Mouse (Mus musculus): ENCODE results near the gene Prkcz. TPM values are rescaled to one million over a fixed set of nuclear protein-coding genes. Genes with fewer than 3 reads are reported as not detected.
"Not testable (repeated sequence)": the region's sequence is repeated elsewhere in the genome, so short reads cannot be mapped to it uniquely, and the experiment has no call there.

Prkcz gene
- total RNA-seq, 1 experiment from 2014 or later, result not detected

DNA sequence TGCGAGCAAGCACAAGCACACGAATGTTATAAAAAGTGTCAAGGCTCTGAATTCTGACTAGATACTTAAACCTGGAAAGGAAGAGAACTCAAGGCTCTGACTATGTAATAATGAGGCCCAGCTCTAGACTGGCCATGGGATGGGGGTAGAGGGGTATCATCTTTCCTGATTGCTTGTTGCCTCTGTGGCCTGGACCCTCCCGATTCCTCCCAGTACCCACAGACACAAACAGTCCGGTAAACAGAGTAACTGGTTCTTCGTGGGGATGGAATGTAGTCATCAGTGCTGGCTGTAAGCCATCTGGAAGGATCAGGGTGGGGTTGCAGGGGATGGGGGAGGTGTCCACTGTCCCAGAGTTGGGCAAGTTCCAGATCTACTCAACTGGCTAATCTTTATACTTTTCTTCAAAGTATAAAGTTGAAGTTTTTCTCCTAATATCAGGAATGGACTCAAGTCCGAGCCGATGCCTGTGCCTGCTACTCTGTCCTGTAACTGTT lies 94.1 kb downstream of the Prkcz start:
- ATAC-seq (replicated peaks; ENCODE audit: insufficient number of reproducible peaks, low FRiP score, low TSS enrichment, poor library complexity, severe bottlenecking), result no peak

DNA sequence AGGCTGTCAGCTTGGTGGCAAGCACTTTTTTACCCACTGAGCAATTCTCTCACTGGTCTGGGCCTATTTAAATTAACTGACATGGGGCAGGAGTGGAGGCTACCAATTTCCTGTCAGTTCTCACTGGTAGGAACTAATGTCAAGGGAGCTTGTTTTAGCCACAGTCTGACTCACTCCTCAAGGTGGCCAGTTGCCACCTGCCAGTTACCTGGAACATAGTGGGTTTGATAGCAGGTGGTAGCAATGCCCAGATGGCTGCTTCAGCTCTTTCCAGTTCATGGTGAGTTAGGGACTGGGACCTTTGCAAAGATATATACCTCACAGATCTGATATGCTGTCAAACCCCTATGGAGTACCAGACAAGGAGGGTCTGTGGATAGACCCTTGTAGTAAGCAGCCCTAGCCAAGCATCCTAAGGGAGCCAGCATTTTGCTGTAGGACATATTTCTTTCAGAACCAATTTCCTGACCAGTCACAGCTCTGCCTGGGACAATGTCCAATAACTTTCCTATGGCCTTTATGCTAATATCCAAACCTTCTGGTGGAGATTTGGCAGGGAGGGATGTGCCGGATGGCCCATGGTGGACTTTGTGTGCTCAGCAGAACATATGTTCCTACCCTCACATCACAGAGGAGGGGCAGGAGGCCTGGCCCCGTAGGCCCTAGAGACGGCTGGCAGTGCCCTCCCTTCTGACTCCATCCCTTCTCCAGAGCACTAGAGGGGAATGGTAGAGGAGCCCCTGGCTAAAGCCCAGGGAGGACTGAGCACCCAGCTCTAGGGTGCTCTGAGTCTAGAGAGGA lies 96.4 kb downstream of the Prkcz start:
- no peak for ATAC-seq (replicated peaks; ENCODE audit: insufficient number of reproducible peaks, low FRiP score, low TSS enrichment, poor library complexity, severe bottlenecking)

DNA sequence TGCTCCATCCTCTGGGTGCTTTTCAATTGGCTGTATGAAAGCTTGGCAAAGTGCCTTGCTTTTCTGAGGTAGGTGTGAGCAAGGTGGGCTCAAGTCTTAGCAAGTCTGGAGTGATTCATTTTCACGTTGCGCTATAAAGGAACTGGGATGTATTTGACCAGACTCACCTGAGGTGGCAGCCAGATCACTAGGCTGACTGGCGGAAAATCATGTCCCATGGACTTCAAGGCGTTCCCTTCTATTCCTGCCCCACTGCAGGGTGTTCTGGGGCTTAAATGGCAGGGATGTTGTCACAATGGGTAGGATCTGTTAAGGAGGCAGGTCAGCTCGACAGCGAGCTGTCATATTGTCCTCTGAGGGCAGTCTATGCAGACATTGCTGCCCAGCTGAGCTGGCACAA lies 108.9 kb downstream of the Prkcz start:
- ATAC-seq (replicated peaks; ENCODE audit: insufficient number of reproducible peaks, low FRiP score, low TSS enrichment, poor library complexity, severe bottlenecking), result no peak

DNA sequence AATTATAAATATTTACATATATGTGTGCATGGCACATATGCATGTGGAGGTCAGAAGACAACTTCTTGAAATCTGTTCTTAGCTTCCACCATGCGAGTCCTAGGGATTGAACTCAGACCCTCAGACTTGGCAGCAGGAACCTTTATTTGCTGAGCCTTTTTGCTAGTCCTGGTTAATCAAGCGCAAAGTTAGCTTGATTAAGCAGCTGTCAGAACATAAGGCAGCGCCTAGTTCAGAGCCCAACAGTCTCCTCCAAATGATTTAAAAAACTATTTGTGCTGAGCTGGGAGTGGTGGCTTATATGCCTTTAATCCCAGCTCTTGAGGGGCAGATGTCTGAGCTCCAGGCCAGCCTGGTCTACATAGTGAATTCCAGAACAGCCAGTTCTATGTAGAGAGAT lies 110.0 kb downstream of the Prkcz start:
- no peak for ATAC-seq (replicated peaks; ENCODE audit: insufficient number of reproducible peaks, low FRiP score, low TSS enrichment, poor library complexity, severe bottlenecking)

DNA sequence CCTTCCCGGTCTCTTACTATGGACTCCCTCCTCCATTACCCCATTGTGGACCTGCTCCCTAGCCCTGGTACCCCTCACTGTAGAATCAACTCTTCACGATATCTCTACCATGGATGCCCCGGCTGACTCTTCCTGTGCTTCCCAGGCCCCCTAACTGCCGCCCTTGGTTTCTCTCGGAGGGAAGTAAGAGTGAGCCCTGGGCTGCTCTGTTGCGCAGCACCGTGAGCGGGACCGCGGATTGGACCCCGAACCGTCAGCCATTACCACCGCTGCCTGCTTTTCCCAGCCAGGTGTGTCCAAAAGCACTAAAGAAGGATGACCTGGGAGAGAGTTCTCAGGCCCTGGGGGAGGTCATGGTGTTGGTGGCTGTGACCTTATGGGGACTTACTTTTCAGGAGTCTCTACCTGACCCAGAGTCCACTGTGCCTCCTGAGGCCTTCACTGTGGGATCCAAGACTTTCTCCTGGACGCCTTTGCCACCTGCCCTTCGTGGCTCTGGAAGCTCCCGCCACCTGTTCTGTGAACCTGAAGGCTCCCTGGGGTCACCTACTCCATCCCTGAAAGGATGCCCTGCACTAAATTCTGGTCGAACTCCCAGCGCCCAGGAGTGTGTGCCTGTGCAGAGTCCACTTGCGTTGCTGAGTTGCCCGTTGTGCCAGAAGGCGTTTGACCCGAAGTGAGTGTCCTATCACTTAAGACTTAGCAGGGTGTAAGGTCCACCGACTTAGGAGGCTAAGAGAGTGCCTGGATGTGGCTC lies 110.6 kb downstream of the Prkcz start:
- no peak for ATAC-seq (replicated peaks; ENCODE audit: insufficient number of reproducible peaks, low FRiP score, low TSS enrichment, poor library complexity, severe bottlenecking)

DNA sequence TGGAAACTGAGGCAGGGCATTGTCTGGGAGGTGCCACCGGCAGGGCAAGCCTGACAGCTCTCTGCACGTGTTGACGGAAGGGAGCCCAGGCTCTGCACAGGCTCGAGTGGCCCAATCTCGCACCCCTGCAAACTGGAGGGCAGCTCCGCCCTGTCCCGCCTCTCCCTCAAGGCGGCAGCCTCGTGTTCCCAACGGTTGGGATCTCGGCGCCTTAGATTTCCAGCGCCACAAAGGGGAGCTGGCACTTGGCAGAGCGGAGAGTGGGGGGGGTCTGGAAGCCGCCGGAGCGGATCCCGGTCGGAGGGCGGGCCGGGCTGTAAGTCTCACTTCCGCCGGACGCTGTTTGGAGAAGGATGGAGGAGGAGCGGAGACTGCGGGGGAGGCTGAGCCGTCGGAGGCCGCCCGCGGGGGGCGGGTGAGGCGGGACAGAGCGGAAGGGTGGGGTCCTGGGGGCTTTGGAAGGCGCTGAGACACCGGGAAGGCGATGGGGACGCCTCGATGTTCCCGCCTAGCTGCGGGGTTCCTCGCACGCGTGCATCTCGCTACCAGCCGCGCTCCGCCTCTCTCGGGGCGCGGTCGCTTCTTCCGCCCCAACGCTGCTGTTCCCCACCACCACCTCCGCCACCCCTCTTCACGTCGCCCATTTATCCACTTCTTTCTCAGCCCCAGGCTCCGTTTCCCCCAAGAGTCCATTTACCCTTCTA lies 111.4 kb downstream of the Prkcz start, which contains the start of gene Faap20:
Gene Faap20, plus strand, starts transcription at position 155 of the 704 bp plus-strand sequence.
- peak; percentile 60 for ATAC-seq (replicated peaks; ENCODE audit: insufficient number of reproducible peaks, low FRiP score, low TSS enrichment, poor library complexity, severe bottlenecking)

DNA sequence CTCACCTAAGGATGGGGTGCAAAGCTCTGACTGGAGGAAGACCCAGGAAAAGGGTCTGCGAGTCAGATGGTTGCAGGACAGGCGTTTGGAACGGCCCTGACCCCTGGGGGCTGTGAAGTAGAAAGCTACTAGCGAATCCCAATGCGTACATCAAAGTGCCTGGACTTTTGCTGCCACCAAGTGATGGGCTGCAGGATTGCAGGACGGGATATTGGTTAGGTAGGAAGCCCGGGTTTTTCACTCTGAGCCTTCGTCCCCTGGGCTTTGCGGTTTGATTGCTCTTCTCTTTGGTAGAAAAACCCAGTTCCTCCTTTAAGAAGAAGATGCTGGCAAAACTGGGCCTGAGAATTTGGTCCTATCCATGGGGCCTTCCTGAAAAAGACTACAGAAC lies 111.9 kb downstream of the Prkcz start:
- ATAC-seq (replicated peaks; ENCODE audit: insufficient number of reproducible peaks, low FRiP score, low TSS enrichment, poor library complexity, severe bottlenecking), result peak; percentile 86

DNA sequence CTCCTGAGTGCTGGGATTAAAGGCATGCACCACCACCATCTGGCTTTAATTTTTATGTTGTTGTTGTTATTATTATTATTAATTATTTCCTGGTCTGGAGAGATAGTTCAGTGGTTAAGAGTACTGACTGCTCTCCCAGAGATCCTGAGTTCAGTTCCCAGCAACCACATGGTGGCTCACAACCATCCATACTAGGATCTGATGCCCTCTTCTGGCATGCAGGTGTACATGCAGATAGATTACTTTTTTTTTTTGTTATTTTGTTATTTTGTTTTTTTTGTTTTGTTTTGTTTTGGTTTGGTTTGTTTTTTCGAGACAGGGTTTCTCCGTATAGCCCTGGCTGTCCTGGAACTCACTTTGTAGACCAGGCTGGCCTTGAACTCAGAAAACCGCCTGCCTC lies 113.1 kb downstream of the Prkcz start:
- ATAC-seq (replicated peaks; ENCODE audit: insufficient number of reproducible peaks, low FRiP score, low TSS enrichment, poor library complexity, severe bottlenecking), result not testable (repeated sequence)

DNA sequence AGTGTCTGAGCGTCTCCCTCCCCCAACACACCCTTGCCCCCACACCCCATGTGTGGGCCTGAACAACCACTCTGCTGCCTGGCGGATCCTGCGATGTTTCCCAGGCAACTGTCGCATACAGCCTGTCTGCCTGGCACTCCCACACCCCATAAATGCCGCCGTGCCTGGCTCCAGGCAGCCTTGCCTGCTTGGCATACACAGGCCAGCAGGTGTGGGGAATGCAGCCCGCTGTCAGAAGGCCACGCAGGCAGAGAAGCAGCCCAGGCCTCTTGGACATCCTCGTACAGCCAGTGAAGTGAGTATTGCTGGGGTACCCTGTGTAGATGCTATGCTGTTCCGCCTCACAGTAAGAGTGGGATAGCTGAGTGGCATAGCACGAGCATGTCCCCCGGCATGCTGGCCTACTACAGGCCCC lies 114.5 kb downstream of the Prkcz start:
- no peak for ATAC-seq (replicated peaks; ENCODE audit: insufficient number of reproducible peaks, low FRiP score, low TSS enrichment, poor library complexity, severe bottlenecking)

DNA sequence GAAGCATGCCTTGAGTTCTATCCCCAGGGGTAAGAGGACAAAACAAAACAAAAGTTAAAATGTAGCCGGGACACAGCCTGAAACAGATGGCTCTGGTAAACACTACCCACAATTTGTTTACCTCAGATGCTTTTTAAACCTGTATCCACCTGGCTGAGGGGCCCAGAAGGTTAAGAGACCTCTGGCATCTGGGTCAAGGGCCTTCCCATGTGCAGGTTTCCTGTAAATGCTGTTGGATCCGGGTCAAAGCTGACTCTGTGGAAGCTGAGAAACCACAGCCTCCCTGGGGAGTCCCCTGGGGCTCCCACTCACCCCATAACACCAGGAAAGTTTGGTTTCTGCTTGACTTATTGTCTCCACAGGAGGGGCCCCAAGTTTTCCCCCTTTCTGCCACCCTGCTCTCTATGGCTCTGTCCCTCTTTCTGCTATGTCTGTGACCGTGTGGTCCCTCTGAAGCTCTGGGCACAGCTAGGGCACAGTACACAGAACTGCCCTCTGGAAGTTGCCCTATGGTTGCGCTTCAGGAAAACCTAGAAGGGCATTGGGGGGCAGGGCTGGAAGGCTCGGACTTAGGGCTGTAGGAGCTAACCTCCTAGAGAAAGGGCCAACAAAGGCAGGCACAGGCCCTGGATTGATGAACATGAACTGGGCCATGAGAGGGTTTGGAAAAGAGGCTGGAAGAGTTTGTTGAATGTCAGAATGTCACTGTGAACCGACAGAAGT lies 115.2 kb downstream of the Prkcz start:
- no peak for ATAC-seq (replicated peaks; ENCODE audit: insufficient number of reproducible peaks, low FRiP score, low TSS enrichment, poor library complexity, severe bottlenecking)

DNA sequence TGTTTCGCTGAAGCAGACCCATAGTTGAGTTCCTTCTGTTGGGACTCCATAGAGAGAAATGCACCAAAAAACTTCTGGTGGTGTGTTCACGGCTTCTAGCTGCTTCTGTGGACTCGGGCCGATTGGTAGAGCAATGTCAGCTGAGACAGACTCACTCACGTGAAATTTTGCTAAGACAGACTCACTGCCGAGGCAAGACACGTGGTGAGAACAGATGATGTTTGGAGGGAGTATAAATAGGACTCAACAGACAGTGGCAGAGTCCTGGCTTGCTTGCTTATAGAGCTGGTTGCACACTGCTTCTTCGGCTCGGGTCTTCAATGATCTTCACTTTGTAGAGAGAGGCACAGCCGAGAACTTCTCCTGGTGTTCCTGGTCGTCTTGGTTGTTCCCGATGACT lies 117.9 kb downstream of the Prkcz start:
- no peak for ATAC-seq (replicated peaks; ENCODE audit: insufficient number of reproducible peaks, low FRiP score, low TSS enrichment, poor library complexity, severe bottlenecking)

DNA sequence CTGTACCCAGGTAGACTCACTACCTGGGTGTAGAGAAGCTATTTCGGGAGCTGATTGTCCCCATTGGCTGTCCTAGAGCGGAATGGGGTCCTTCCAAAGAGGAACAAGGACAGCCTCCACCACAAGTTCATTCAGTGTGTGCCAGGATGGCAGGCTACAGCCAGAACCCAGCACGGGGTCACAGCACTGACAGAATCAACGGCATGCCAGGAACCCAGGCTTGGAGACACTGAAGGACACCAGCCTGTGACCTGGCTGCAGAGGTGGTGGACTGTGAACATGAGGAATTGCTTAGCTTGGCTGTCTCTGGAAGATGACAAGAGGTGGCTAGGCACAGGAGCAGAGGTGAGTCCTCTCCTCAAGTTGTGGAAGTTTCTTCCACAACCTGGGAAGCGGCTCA lies 118.9 kb downstream of the Prkcz start:
- no peak for ATAC-seq (replicated peaks; ENCODE audit: insufficient number of reproducible peaks, low FRiP score, low TSS enrichment, poor library complexity, severe bottlenecking)

DNA sequence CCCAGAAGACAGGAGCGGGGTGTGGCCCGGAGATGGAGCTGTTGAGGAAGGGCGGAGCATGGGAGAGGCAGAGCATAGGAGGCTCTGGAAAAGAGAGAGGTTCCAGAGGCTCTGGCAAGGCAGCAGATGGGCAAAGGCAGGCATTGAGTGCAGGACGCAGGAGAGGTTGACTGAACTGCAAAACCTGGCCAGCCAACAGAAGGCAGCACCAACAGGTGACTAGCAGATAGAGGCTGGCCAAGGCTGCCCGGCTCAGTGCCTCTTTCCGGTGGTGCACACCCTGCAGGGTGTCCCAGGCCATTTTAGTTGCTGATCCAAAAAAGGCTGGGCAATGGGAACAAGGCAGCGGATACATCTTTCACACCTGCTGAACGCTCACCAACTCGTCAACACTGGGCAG lies 119.4 kb downstream of the Prkcz start:
- 0 out of 2 replicates have a peak, but pooled peaks have one; percentile 13 for ATAC-seq (replicated peaks; ENCODE audit: insufficient number of reproducible peaks, low FRiP score, low TSS enrichment, poor library complexity, severe bottlenecking)

DNA sequence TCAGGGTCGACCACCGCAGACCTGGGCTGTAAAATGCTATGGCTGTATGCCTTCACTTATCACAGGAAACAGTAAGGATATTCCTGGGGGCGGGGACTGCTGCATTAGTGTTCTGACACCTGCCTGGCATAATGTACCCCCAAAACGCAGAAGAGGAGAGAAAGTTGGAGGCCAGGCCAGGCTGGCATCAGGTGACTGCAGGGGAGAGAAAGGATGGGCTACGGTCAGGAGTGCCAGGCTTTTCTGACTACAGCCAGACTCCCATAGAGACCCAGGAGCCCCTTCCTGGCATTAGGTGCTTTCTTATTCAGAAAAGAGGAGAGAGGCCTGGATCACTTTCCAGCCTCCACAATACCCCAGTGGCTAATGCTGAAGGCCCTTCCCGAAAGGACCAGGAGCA lies 121.7 kb downstream of the Prkcz start:
- ATAC-seq (replicated peaks; ENCODE audit: insufficient number of reproducible peaks, low FRiP score, low TSS enrichment, poor library complexity, severe bottlenecking), result no peak

DNA sequence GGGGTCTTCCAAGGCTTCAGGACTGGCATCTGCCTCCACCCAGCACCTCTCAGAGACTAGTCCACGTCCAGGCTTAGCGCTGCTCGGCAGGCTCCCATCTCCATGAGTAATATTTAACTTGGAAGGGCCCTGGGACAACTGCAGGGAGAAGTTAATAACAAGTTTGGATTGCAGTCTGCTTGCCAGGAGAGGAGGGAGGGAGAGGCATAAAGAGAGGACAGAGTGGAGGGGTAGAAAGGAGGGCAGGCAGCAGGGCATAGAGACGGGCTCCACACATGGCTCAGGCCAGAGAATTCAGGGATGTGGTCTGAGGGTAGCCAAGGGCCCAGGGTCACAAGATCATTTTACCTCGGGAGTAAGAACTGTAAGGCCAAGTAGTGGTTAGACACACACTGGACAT lies 122.9 kb downstream of the Prkcz start:
- ATAC-seq (replicated peaks; ENCODE audit: insufficient number of reproducible peaks, low FRiP score, low TSS enrichment, poor library complexity, severe bottlenecking), result no peak

DNA sequence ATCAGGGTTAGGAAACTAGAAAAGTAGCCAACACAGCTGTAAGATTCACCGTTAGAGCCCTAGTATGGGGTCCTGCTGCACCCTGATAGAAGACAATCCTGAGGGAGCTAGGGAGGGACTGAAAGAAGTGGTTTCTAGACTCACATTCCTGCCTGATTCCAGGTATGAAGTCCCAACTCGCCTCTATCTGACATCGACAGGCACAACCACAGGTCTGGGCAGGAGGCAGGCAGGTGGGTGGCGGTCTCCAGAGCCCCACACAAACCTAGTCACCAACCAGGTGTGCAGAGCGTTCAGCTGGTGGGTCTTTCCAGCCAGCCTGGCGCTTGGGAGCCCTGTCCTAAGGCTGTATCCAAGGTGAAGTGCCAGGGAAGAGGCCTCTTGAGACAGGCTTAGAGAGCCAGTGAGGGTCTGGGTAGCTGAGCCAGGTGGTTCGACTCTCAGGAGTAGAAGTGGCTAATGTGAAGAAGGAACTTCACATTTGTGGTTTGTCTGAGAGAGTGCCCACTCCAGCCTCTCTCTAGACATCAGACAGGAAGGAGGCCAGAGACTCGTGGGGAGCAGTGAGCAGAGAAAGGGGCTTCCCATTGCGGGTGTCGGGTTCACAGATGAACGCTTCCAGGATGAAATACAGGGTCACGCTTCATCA lies 124.3 kb downstream of the Prkcz start:
- no peak for ATAC-seq (replicated peaks; ENCODE audit: insufficient number of reproducible peaks, low FRiP score, low TSS enrichment, poor library complexity, severe bottlenecking)

DNA sequence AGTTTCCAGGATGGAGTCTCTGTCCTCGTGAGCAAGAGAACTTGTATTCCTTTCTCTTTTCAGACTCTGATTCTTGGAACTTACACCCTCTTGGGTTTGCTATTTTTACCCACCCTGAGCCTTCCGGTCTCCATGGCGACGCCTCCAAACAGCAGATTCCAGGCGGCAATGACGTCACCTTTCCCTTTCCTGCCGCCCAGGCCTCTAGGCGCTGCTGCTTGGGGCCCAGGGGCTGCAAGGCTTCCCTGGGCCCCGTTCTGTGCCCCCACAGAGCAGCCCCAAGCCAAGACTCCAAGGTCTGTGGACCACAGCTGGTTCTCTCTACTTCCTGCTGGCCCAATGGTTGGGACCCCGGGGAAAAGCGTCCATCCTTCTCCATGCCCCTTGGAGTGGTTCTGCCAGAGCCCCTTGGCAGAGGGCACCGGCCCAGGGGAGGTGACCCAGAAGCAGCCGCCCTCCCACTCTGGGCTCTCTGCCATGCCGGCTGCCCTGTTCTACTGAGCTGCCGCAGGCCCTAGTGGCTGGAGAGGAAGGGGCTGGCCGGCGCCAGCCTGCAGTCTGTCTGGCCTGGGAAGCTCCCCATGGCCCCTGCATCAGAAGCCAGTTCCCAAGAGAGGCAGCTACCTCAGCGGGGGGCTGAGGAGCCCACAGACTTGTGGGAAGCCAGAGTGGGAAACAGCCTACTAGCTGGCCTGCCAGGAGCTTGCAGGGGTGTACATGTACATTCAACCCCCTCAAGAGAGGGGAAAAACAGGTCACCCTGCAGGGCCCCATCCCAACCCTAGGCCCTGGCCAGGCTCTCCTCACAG lies 125.6 kb downstream of the Prkcz start:
- no peak for ATAC-seq (replicated peaks; ENCODE audit: insufficient number of reproducible peaks, low FRiP score, low TSS enrichment, poor library complexity, severe bottlenecking)

Data from monocyte, adult 5-6 weeks (primary cell).